Mouse (Mus musculus) testis, adult 2 months (tissue): Measurements from ENCODE around the gene Cacna1c. TPM values are rescaled to one million over a fixed set of nuclear protein-coding genes. Genes with fewer than 3 reads are reported as not detected.

Experiments used
- H3K27ac ChIP-seq: fragments of 200-500 bp; 2 replicates; pipeline ENCODE4 v1.5.1; 2012; ENCODE audit warnings: low read depth, low read length; ENCODE audit not compliant: control insufficient read depth, insufficient read depth
- H3K27me3 ChIP-seq: fragments of 200-500 bp; 2 replicates; pipeline ENCODE4 v1.6.1; 2012; ENCODE audit warnings: mild to moderate bottlenecking, low read length, moderate library complexity; ENCODE audit not compliant: control insufficient read depth, insufficient read depth
- H3K36me3 ChIP-seq: fragments of 200-500 bp; 2 replicates; pipeline ENCODE4 v1.6.1; 2012; ENCODE audit warnings: mild to moderate bottlenecking, low read length; ENCODE audit not compliant: control insufficient read depth, insufficient read depth
- H3K4me1 ChIP-seq: fragments of 200-500 bp; 2 replicates; pipeline ENCODE4 v1.6.1; 2012; ENCODE audit warnings: low read length; ENCODE audit not compliant: control insufficient read depth, insufficient read depth
- H3K4me3 ChIP-seq: fragments of 200-500 bp; 2 replicates; pipeline ENCODE4 v1.5.1; 2012; ENCODE audit warnings: low read depth, mild to moderate bottlenecking, low read length, moderate library complexity, mixed read lengths; ENCODE audit not compliant: control insufficient read depth
- CTCF ChIP-seq: fragments of 200-500 bp; IDR thresholded peaks from 2 replicates; pipeline ENCODE4 v1.5.1; 2012; ENCODE audit warnings: low read depth, mild to moderate bottlenecking, inconsistent platforms, low read length, moderate library complexity; ENCODE audit not compliant: control insufficient read depth, insufficient read depth, insufficient replicate concordance
- POLR2A ChIP-seq: fragments of 200-500 bp; IDR thresholded peaks from 2 replicates; pipeline ENCODE4 v1.6.1; 2012; ENCODE audit warnings: low read depth, mild to moderate bottlenecking, inconsistent platforms, low read length, moderate library complexity; ENCODE audit not compliant: control insufficient read depth
- polyA plus RNA-seq: library from polyadenylated mRNA; depleted of rRNA; stranded (reverse); fragments of >200 nt; gene quantifications from 2 replicates; pipeline ENCODE4 v1.2.3, GENCODE M21; 2012

The Cacna1c gene
- polyA plus RNA-seq, 1 experiment: 1.8 TPM

DNA sequence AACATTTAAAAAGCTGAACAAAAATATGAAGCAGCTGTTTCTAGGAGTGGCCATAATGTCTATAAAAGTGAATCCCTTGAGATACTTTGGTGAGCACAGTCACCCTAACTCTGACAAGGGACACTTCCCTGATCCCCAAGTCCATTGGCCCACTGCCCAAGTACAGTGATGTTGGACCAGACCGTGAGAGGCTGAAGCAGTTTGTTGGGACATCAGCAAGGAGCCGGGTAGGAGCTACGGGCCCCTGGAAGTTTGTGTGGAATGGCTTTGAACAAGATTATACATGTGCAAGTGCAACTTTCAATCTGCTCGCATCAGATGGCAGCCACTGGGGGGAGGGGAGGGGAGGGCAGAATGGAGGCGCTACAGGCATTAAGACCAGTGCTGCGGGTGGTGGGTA lies 428.5 kb downstream of the Cacna1c start:
- Histone ChIP-seq H3K4me1 (no peaks in the 10 kb centered on the region), H3K36me3 (no peaks in the 10 kb centered on the region), H3K27me3 (no peaks in the 10 kb centered on the region), H3K27ac (no peak overlapping the region), H3K4me3 (no peak overlapping the region)
- no peak for TF ChIP-seq CTCF
- no peak for TF ChIP-seq POLR2A

DNA sequence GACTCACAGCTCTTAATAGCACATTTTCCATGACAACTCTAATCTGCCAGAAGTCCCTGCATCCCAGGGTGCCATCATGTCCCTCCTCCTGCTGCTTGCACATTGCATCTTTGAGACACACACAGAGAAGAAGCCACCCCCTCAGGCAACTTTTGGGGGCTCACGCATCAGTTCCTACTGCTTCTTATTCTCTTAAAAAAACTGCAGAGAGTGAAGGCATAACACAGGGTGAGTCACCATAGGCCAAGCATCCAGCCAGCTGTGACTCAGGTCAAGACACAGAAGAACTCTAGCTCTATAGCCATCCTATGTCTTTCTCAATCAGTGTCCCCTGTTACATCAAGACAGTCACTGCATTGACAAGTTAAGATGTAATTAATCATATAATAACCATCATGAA lies 431.0 kb downstream of the Cacna1c start:
- H3K27me3 ChIP-seq: no peaks in the 10 kb centered on the region
- H3K4me1 ChIP-seq: no peaks in the 10 kb centered on the region
- H3K36me3 ChIP-seq: no peaks in the 10 kb centered on the region
- H3K4me3 ChIP-seq: no peak overlapping the region
- H3K27ac ChIP-seq: no peak overlapping the region
- TF ChIP-seq CTCF (no peak), POLR2A (no peak)

GRCm38 (mm10) chr6:118759015-118759414 lies 437.2 kb downstream of the Cacna1c start:
- H3K4me1 ChIP-seq: no peaks in the 10 kb centered on the region
- no peak overlapping the region for H3K27ac ChIP-seq
- no peak for TF ChIP-seq CTCF
- TF ChIP-seq POLR2A: no peak
- H3K36me3 ChIP-seq: no peaks in the 10 kb centered on the region
- H3K4me3 ChIP-seq: no peak overlapping the region
- H3K27me3 ChIP-seq: no peaks in the 10 kb centered on the region

DNA sequence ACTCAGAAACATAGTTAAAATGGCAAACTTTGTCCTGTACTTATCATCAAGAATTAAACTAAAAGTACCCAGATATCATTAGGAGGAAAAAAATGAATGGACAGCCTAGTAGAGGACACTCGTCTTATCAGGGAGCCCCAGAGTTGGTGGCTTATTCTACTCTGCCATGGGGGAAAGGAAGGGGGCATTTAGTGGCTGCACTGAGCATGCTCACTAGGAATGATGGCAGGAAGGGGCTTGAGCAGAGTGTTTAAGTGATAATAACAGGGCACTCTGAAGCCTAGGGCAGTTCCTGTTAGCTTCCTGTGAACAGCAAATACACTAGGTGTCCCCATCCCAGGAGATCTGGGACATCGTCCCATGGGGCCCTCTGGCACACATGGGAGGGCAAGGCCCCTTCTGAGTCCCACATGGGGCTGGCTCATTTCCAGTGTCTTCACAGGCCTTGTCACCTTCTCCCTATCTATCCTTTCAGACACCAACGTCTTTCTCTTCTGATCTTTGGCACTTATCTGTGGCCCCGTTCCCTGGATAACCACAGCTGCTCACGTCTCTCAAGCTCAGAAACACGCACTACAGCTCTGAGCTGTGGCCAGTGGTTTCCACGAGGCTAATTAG lies 437.8 kb downstream of the Cacna1c start:
- H3K36me3 ChIP-seq: no peaks in the 10 kb centered on the region
- H3K4me3 ChIP-seq: no peak overlapping the region
- no peak for TF ChIP-seq POLR2A
- TF ChIP-seq CTCF: no peak
- H3K27ac ChIP-seq: no peak overlapping the region
- H3K4me1 ChIP-seq: no peaks in the 10 kb centered on the region
- no peaks in the 10 kb centered on the region for H3K27me3 ChIP-seq

GRCm38 (mm10) chr6:118757533-118758289 lies 438.5 kb downstream of the Cacna1c start:
- H3K4me3 ChIP-seq: no peak overlapping the region
- no peaks in the 10 kb centered on the region for H3K36me3 ChIP-seq
- no peaks in the 10 kb centered on the region for H3K27me3 ChIP-seq
- no peak overlapping the region for H3K27ac ChIP-seq
- TF ChIP-seq CTCF (no peak), POLR2A (no peak)
- no peaks in the 10 kb centered on the region for H3K4me1 ChIP-seq

- Histone ChIP-seq H3K4me3 (no peak overlapping the region), H3K27me3 (no peaks in the 10 kb centered on the region), H3K4me1 (no peaks in the 10 kb centered on the region), H3K36me3 (no peaks in the 10 kb centered on the region), H3K27ac (no peak overlapping the region)
- TF ChIP-seq POLR2A: no peak
Observed at GRCm38 (mm10) chr6:118756511-118756910, 439.7 kb downstream of the Cacna1c start.

GRCm38 (mm10) chr6:118755768-118756167 lies 440.4 kb downstream of the Cacna1c start:
- Histone ChIP-seq H3K27ac (no peak overlapping the region), H3K27me3 (no peaks in the 10 kb centered on the region), H3K36me3 (no peaks in the 10 kb centered on the region), H3K4me3 (no peak overlapping the region), H3K4me1 (no peaks in the 10 kb centered on the region)
- no peak for TF ChIP-seq POLR2A
- no peak for TF ChIP-seq CTCF

DNA sequence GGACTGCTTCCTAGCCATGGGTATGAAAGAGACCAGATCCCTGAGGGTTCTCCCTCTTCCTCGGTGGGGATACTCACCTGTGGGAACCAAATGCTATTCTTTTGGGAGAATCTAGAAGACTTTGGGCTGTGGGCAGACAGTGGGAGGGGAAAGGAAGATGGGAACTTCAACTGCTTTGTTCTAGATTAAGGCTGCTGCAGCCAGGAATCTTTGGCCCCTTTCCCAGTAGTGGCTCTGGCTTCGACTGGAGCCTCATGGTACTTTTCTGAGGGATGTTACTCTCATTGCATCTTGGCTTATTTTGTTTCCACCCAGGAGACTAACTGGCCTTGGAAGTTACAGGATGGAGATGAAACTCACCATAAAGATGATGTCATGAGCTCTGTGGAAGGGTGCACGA lies 441.8 kb downstream of the Cacna1c start:
- no peak overlapping the region for H3K27ac ChIP-seq
- TF ChIP-seq CTCF (no peak), POLR2A (no peak)
- H3K27me3 ChIP-seq: no peaks in the 10 kb centered on the region
- H3K4me3 ChIP-seq: no peak overlapping the region
- H3K36me3 ChIP-seq: no peaks in the 10 kb centered on the region
- H3K4me1 ChIP-seq: no peaks in the 10 kb centered on the region
